Comparison of ENCODE assay signal across 12 mouse cellular contexts in the genomic region with DNA sequence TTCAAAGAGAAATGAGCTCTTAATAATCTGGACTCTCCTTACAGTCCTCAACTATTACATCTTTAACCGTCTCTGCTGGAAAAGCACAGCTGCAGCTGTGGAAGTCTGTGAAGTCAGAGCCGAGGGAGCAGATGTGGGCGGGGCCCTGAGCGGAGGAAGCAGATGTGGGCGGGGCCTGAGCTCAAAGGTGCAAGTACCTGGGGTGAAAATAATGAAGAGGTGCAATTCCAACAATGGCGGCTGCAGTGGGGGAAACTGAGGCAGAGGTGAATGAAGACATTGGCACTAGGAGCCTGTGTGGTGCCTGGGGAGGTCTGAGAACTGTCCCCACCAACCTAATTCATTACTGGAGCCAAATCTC. TPM values are rescaled to one million over a fixed set of nuclear protein-coding genes. Genes with fewer than 3 reads are reported as not detected.
A peak's percentile ranks its signal among the peaks of the same experiment; 100 is the strongest.
DNase-seq lines count a peak whose midpoint lies in the region; ATAC-seq and TF ChIP-seq lines count a peak whose summit lies in the region.
"Had no signal": no experiment of that assay in that cellular context is flagged by ENCODE, and none has a peak within 500 bp of the region (broad histone marks: within the 10 kb centered on the region; RNA-seq: fewer than 3 reads in every experiment).

No protein-coding gene starts in this region.

- 7% methylated on average over 6 of the region's 6 CpGs for WGBS in limb, embryonic 14.5 days
- 7% methylated on average over 6 of the region's 6 CpGs for WGBS in forebrain, embryonic 11.5 days
- 8% methylated on average over 6 of the region's 6 CpGs for WGBS in heart, embryonic 11.5 days (ENCODE audit: insufficient replicate concordance)

- H3K27me3 ChIP-seq in limb, embryonic 14.5 days (ENCODE audit: control insufficient read depth, insufficient read depth, low read length): no peaks in the 10 kb centered on the region
- H3K27me3 ChIP-seq in splenic B cell, adult 2 months (ENCODE audit: control insufficient read depth, insufficient read depth, low read length, poor library complexity, severe bottlenecking): no peaks in the 10 kb centered on the region
- no peaks in the 10 kb centered on the region for H3K27me3 ChIP-seq in forebrain, embryonic 11.5 days (ENCODE audit: control insufficient read depth, insufficient read depth, low read length)
- no peaks in the 10 kb centered on the region for H3K27me3 ChIP-seq in heart, embryonic 11.5 days (ENCODE audit: control insufficient read depth, insufficient read depth, low read length)

- 0 out of 2 replicates have a peak, but pooled peaks have one; percentile 44 for ATAC-seq in limb, embryonic 14.5 days (ENCODE audit: low FRiP score, low read depth)
- no peak for ATAC-seq in forebrain, embryonic 11.5 days (replicated peaks; ENCODE audit: low FRiP score)
- no peak for ATAC-seq in heart, embryonic 11.5 days (replicated peaks; ENCODE audit: insufficient number of reproducible peaks, low FRiP score, low TSS enrichment)
- ATAC-seq: forebrain, postnatal 0 days had no signal

- no peak overlapping the region for H3K27ac ChIP-seq in limb, embryonic 14.5 days (replicated peaks; ENCODE audit: low read depth, low read length)
- H3K27ac ChIP-seq in forebrain, embryonic 11.5 days (ENCODE audit: low read depth, low read length): no peak overlapping the region
- no peak overlapping the region for H3K27ac ChIP-seq in heart, embryonic 11.5 days (ENCODE audit: low read depth, low read length)

- H3K9me3 ChIP-seq in limb, embryonic 14.5 days (ENCODE audit: control insufficient read depth, low read length): no peaks in the 10 kb centered on the region
- no peaks in the 10 kb centered on the region for H3K9me3 ChIP-seq in forebrain, embryonic 11.5 days (ENCODE audit: control insufficient read depth, low read length)
- no peaks in the 10 kb centered on the region for H3K9me3 ChIP-seq in heart, embryonic 11.5 days (replicated peaks; ENCODE audit: control insufficient read depth, low read length)

- peak; percentile 39 for DNase-seq in embryo, embryonic 10.5 days (ENCODE audit: low spot score)
- no peak for DNase-seq in embryo, embryonic 10 days (ENCODE audit: low spot score)
- DNase-seq in T-cell, adult 2 months (ENCODE audit: low spot score): peak; percentile 47
- DNase-seq in limb, embryonic 14.5 days (ENCODE audit: low spot score): no peak
- DNase-seq in splenic B cell, adult 2 months (ENCODE audit: low read depth, low spot score): peak; percentile 68
- DNase-seq in layer of hippocampus, postnatal 36 days: no peak
- no peak for DNase-seq in forebrain, embryonic 11.5 days (ENCODE audit: low spot score)
- DNase-seq: cerebellum, postnatal 14 days; forebrain, postnatal 0 days; midbrain, embryonic 14.5 days had no signal

- H3K4me1 ChIP-seq in limb, embryonic 14.5 days (ENCODE audit: control insufficient read depth, insufficient read depth, low read length): peaks cover 17% of the 10 kb centered on the region
- no peaks in the 10 kb centered on the region; the same call in 1 of the 2 replicates for H3K4me1 ChIP-seq in forebrain, embryonic 11.5 days (replicated peaks; ENCODE audit: control insufficient read depth, insufficient read depth, low read length)
- peaks cover 10% of the 10 kb centered on the region for H3K4me1 ChIP-seq in heart, embryonic 11.5 days (ENCODE audit: control insufficient read depth, insufficient read depth, low read length)

- no peak for TF ChIP-seq POLR2A in limb, embryonic 14.5 days (IDR thresholded peaks at IDR 0.05; ENCODE audit: borderline replicate concordance, extremely low read depth, insufficient read depth, insufficient read length)

- H3K4me3 ChIP-seq in limb, embryonic 14.5 days (replicated peaks; ENCODE audit: low read length): no peak overlapping the region
- H3K4me3 ChIP-seq in forebrain, embryonic 11.5 days (ENCODE audit: low read depth, low read length): no peak overlapping the region
- H3K4me3 ChIP-seq in heart, embryonic 11.5 days (ENCODE audit: low read depth, low read length): no peak overlapping the region

- H3K9ac ChIP-seq in limb, embryonic 14.5 days (ENCODE audit: low read depth, low read length, severe bottlenecking): no peak overlapping the region
- no peak overlapping the region for H3K9ac ChIP-seq in forebrain, embryonic 11.5 days (ENCODE audit: low read length)
- H3K9ac ChIP-seq in heart, embryonic 11.5 days (ENCODE audit: low read depth, low read length): no peak overlapping the region
- H3K9ac ChIP-seq: forebrain, postnatal 0 days had no signal

- no peaks in the 10 kb centered on the region for H3K36me3 ChIP-seq in limb, embryonic 14.5 days (ENCODE audit: control insufficient read depth, insufficient read depth, low read length)
- no peaks in the 10 kb centered on the region for H3K36me3 ChIP-seq in splenic B cell, adult 2 months (ENCODE audit: control insufficient read depth, insufficient read depth, low read length, poor library complexity, severe bottlenecking)
- H3K36me3 ChIP-seq in forebrain, embryonic 11.5 days (ENCODE audit: control insufficient read depth, insufficient read depth, low read length): no peaks in the 10 kb centered on the region
- no peaks in the 10 kb centered on the region for H3K36me3 ChIP-seq in heart, embryonic 11.5 days (ENCODE audit: control insufficient read depth, insufficient read depth, low read length)

- no peak overlapping the region for H3K4me2 ChIP-seq in limb, embryonic 14.5 days (replicated peaks; ENCODE audit: low read depth, low read length, severe bottlenecking)
- no peak overlapping the region for H3K4me2 ChIP-seq in forebrain, embryonic 11.5 days (ENCODE audit: low read depth, low read length, severe bottlenecking)
- no peak overlapping the region for H3K4me2 ChIP-seq in heart, embryonic 11.5 days

RNA-seq across cellular contexts. Expression of a gene that starts 16.0 kb away (rescaled TPM):
- polyA plus RNA-seq in limb, embryonic 14.5 days (2012; rRNA removed): 20.2 and 24.1 TPM in 2 replicates
- polyA plus RNA-seq in limb, embryonic 14.5 days (2014; fragmentation: Nextera tagmentation; extraction: Ambion mirVana): 12.8 and 15.1 TPM in 2 replicates
- 10 to 100 TPM; 71.9 to 86.6 TPM for total RNA-seq in layer of hippocampus, postnatal 36 days (2021)
- 19.4 and 22.9 TPM in 2 replicates for polyA plus RNA-seq in forebrain, embryonic 11.5 days (2014; fragmentation: Nextera tagmentation; extraction: Ambion mirVana)
- 6.9 and 8.2 TPM in 2 replicates for polyA plus RNA-seq in heart, embryonic 11.5 days (2014; fragmentation: Nextera tagmentation; extraction: Ambion mirVana)

RNA-seq across cellular contexts. Expression of a gene that starts 34.1 kb away (rescaled TPM):
- polyA plus RNA-seq in limb, embryonic 14.5 days (2012; rRNA removed): 0.08 and 0.18 TPM in 2 replicates
- not detected in 2 replicates for polyA plus RNA-seq in limb, embryonic 14.5 days (2014; fragmentation: Nextera tagmentation; extraction: Ambion mirVana)
- total RNA-seq in layer of hippocampus, postnatal 36 days (2021): not detected
- polyA plus RNA-seq in forebrain, embryonic 11.5 days (2014; fragmentation: Nextera tagmentation; extraction: Ambion mirVana): not detected in 2 replicates
- polyA plus RNA-seq in heart, embryonic 11.5 days (2014; fragmentation: Nextera tagmentation; extraction: Ambion mirVana): not detected in 2 replicates
- polyA plus RNA-seq: forebrain, postnatal 0 days; heart, postnatal 0 days; midbrain, embryonic 14.5 days had no signal

Comparison
In these comparisons a context has a peak if more than half of its experiments do, and no peak if none do; other contexts are left out.
1. DNase-seq: peak in embryo, embryonic 10.5 days (single experiment), T-cell, adult 2 months (single experiment) and splenic B cell, adult 2 months (single experiment); none in embryo, embryonic 10 days (single experiment), limb, embryonic 14.5 days (single experiment), layer of hippocampus, postnatal 36 days (0 of 2) and forebrain, embryonic 11.5 days (single experiment).